Mouse (Mus musculus) thymus, postnatal 36 days (tissue): ENCODE measurements around the gene Pard3b.
A peak's percentile ranks its signal among the peaks of the same experiment; 100 is the strongest.

Experiments used
- DNase-seq, 2 experiments: peaks; one replicate each; pipeline ENCODE4 v3.0.0; 2022; ENCODE audit warnings: mixed read lengths in 2 of 2

Pard3b gene

GRCm38 (mm10) chr1:61638347-61639111, at the start of gene Pard3b:
TSS of gene Pard3b (plus strand) at chr1:61638824.
- DNase-seq: no peak

- no peak for DNase-seq
These were observed 22.4 kb upstream of the Pard3b start for GRCm38 (mm10) chr1:61616176-61616575.

GRCm38 (mm10) chr1:61620651-61621050, 18.0 kb upstream of the Pard3b start:
- DNase-seq: no peak

GRCm38 (mm10) chr1:61629857-61630256, 8.8 kb upstream of the Pard3b start:
- no peak for DNase-seq

- DNase-seq: peak; percentile 8 to 21
These were observed 780 bp downstream of the Pard3b start for GRCm38 (mm10) chr1:61639114-61640093.

GRCm38 (mm10) chr1:61641880-61642279, 3.3 kb downstream of the Pard3b start:
- no peak for DNase-seq

- no peak for DNase-seq
These were observed 6.4 kb downstream of the Pard3b start for GRCm38 (mm10) chr1:61645062-61645461.

GRCm38 (mm10) chr1:61649964-61650363, 11.3 kb downstream of the Pard3b start:
- no peak for DNase-seq

GRCm38 (mm10) chr1:61651454-61652271, 13.0 kb downstream of the Pard3b start:
- DNase-seq: no peak

GRCm38 (mm10) chr1:61657760-61658159, 19.1 kb downstream of the Pard3b start:
- no peak for DNase-seq

GRCm38 (mm10) chr1:61659931-61660330, 21.3 kb downstream of the Pard3b start:
- DNase-seq: no peak

- DNase-seq: no peak
These were observed 46.7 kb downstream of the Pard3b start for GRCm38 (mm10) chr1:61685221-61685814.

GRCm38 (mm10) chr1:61685921-61686320, 47.3 kb downstream of the Pard3b start:
- no peak for DNase-seq

GRCm38 (mm10) chr1:61688301-61688700, 49.7 kb downstream of the Pard3b start:
- DNase-seq: no peak

GRCm38 (mm10) chr1:61698462-61699218, 60.0 kb downstream of the Pard3b start:
- DNase-seq: no peak

GRCm38 (mm10) chr1:61709812-61710211, 71.2 kb downstream of the Pard3b start:
- no peak for DNase-seq

GRCm38 (mm10) chr1:61711523-61711922, 72.9 kb downstream of the Pard3b start:
- DNase-seq: no peak

GRCm38 (mm10) chr1:61729654-61730053, 91.0 kb downstream of the Pard3b start:
- no peak for DNase-seq

- DNase-seq: no peak
These were observed 97.9 kb downstream of the Pard3b start for GRCm38 (mm10) chr1:61736550-61736949.

GRCm38 (mm10) chr1:61742831-61743230, 104.2 kb downstream of the Pard3b start:
- no peak for DNase-seq

- no peak for DNase-seq
These were observed 108.9 kb downstream of the Pard3b start for GRCm38 (mm10) chr1:61747481-61747880.

- DNase-seq: no peak
These were observed 112.4 kb downstream of the Pard3b start for GRCm38 (mm10) chr1:61751008-61751407.
